Mouse (Mus musculus): Measurements from ENCODE around the gene Ddah1.

Ddah1 gene

DNA sequence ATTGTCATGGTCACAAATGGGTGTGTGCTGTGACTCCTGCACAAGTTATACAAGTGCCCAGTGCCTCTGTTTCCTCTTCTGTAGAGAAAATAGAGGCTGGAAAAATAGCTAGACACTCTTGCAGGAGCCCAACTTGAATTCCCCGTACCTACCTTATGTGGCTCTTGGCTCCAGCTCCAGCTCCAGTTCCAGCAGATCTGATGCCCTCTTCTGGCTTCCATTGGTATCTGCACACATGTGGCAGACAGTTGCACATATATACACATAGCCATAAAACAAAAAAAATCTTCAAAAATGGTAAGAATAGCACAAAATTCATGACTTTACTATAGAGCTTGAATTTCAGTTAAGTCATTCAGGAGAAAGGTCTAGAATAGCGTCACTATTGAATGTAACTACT is 62.5 kb downstream of the Ddah1 start:
- DNase-seq, result no peak

DNA sequence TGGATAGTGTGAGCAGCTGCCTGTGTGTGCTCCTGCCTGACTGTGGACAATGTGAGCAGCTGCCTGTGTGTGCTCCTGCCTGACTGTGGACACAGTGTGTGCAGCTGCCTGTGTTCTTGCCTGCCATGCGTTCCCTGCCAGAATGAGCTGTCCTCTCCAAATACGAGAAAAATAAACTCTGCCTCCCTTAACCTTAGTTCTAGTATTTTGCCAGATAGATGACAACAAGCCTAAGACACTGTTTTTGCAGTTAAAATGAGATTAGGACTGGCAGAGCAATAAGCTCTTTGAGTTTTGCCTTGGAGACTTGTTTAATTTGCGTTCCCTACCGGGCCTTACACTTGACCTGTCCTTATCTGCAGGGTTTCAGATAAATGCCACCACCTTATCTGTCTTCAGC is 63.7 kb downstream of the Ddah1 start:
- DNase-seq, result no peak

GRCm38 (mm10) chr3:145823661-145824060 is 65.2 kb downstream of the Ddah1 start:
- DNase-seq, result no peak

DNA sequence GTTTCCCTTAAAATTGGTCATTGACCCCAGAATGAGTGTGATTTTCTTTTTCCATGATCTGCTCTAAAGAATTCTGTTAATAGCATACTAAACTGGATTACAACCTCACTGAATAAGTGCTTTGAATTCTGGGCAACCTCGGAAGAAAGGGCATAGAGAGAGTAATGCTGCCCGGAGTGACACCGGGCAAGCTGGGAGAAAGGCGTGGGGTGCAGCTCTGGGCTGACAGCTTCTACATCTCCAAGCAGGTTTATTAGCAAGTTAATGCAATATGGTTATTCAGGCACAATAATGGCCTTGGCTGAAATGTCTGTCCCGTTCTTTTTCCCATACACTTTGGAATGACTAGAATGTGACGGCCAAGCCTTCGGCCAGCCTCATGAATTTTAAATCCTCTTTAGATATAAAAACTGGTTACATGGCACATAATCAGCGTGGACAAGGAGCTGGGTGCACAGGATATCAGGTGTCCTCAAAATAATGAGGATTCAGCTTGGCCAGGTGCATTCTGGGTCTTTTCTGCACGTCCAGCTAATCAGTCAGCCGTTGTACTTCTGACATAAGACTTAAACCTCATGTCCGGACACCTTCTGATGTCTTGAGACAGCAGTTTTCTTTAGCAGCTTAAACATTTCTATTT is 67.1 kb downstream of the Ddah1 start:
- DNase-seq, result no peak

- DNase-seq, result no peak
Measured at GRCm38 (mm10) chr3:145827191-145828045, 68.9 kb downstream of the Ddah1 start.

DNA sequence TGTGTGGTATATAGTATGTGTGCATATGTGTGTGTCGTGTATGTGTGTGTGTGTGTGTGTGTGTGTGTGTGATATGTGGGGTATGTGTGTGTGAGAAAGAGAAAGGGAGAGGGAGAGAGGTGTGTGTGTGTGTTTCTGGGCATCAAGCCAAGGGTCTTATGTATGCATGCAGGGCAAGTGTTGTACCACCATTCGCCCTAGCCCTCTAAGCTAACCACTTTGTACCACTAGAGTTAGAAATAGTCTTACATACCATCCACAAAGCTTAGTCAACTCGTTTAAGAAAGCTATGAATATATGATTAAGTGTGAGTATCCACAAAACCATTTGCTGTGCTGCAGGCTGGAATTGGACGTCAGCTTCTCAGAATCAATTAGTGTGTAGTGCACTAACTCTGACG is 70.4 kb downstream of the Ddah1 start:
- DNase-seq, result no peak

DNA sequence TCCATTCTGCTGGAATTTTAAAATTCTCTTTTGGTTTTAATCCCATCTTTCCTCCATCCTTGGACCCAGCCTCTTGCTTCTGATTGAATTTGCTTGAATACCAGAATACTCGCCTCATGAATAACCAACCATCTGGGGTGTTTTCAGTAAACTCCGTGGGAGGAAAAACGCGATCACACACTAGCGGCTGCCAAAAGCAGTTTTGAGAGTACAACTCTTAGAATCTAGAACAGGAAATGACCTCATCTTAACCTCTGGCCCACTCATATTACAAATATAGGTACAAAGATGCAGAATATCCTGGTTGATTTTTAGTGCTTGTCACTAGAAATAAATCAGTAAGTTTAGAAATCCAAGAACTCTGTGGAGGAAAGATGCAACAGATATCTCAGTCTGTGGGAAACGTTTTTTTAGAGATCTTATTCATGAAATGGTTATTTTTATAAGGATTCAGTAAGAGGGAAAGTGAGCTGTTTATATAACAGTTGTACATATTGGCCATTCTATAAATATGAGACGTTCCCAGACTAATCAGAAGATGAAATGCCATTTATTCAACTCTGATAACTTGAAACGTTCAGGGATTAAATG is 75.6 kb downstream of the Ddah1 start:
- no peak for DNase-seq

DNA sequence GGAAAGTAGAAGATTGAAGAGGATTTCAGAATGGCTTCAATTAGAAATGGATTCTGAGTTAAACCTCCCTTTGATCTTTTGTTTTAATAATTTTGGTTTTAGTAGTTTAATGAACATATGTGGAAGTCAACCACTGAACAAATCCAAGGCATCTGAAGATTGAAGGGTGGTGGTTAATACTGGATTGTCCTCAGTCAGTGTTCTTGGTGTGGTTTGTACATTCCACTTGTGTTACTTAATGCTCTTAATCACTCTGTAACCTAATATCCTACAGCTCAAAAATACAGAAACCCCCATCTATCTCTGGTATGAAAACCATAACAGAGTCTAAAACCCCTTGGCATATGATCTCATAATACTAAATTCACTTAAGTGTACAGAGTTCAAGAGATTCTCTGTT is 79.8 kb downstream of the Ddah1 start:
- no peak for DNase-seq

DNA sequence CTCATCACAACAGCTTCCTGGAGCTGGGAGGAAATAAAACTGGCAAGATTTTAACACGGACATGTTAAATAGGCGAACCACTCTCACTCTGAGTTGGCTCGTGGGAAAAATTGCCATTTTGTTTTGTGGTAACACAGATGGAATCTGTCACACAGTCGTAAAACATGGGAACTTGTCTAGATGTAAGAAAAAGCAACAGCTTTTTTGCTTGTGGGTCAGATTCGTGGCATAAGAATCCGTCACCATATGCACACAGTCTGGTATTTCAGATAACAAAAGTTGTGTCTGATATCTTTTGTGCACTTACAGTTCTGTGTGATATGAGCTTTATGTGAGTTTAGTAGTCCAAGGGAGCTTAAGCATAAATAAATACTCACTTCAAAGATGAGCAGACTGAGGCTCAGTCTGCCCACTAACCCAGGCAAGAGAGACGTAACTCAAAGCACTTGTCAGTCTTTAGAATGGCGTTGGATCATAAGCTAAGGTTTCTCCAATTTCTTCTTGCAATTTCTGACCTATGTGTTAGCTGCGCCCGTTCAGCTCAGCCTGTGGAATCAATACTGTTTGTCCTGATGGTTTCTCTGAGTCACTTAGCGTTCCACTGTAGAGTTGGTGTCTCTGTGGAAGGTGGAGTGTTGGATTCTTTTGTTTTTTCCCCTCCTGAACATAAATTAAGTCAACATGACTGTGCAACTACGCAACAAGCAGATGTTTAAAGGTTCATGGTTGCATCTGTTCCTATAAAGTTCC is 83.7 kb downstream of the Ddah1 start:
- no peak for DNase-seq

- no peak for DNase-seq
Measured at GRCm38 (mm10) chr3:145843836-145844235, 85.4 kb downstream of the Ddah1 start.

DNA sequence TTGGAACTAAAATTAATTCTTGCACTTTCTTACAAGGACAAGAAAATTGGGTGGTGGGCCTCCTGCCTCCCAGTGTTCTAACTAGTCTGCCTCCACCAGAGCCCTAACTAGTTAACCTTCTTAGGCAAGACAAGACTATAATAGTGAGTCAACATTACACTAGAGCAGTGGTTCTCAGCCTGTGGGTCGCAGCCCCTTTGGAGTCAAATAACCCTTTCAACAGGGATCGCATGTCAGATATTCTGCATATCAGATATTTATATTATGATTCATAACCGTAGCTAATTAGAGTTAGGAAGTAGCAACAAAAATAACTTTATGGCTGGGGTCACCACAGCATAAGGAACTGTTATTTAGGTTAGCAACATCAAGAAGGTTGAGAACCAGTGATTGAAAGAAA is 86.4 kb downstream of the Ddah1 start:
- no peak for DNase-seq

- DNase-seq, result no peak
Measured at GRCm38 (mm10) chr3:145846255-145846654, 87.8 kb downstream of the Ddah1 start.

- no peak for DNase-seq
Measured at GRCm38 (mm10) chr3:145852041-145852440, 93.6 kb downstream of the Ddah1 start.

- DNase-seq, result no peak
Measured at GRCm38 (mm10) chr3:145852800-145853199, 94.3 kb downstream of the Ddah1 start.

GRCm38 (mm10) chr3:145853713-145854112 is 95.2 kb downstream of the Ddah1 start:
- no peak for DNase-seq

DNA sequence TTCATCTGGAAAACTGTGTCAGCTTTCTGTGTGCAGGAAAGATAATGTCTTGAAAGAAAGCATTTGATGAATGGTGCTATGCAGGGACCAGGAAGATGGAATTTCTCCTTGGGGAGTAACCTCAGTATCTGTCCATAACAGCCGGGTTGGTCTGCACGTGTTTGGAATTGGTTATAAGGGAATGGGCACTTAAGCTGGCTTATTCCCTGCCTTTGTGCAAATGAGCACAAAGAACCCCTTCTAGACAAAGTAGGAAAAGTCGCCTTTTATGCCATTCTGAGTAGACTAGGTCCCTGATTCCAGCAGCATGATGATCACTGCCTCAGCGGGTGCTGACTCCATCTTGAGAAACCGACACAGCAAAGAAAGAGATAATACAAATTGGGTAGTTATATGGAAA is 96.0 kb downstream of the Ddah1 start:
- no peak for DNase-seq

- DNase-seq, result no peak
Measured at GRCm38 (mm10) chr3:145855299-145855698, 96.8 kb downstream of the Ddah1 start.

DNA sequence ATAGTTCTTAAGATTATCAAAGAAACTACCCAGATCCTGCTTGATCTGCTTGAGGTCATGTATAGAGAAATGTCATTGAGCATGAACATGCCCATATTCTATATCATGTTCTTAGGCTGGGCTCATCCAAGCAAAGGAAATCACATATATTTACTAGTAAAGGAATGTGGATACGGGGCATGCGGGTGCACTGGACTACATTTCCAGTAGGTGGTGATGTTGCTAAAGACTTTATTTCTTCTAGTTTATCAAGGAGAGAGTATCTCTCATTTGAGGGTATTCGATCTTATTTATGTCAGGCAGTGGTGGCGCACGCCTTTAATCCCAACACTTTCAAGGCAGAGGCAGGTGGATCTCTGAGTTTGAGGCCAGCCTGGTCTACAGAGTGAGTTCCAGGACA is 99.9 kb downstream of the Ddah1 start:
- DNase-seq, result no peak

DNA sequence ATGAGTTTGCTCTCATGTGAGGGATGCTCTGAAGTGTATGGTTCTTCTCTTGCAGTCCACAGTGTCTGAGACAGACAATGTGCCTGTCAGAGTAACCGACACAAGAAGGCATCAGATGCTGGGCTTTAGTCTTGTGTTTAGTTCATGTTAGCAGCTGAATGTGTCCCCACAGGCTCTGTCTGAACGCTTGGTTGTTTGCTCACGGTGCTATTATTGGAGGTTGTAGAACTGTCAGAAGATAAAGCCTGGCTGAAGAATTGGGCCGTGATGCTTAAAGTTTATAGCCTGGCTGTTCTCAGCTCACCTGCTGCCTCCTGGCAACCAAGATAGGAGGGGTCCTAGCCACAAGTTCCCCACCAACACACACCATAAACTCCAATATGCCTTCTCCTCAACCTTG is 104.0 kb downstream of the Ddah1 start:
- no peak for DNase-seq

DNA sequence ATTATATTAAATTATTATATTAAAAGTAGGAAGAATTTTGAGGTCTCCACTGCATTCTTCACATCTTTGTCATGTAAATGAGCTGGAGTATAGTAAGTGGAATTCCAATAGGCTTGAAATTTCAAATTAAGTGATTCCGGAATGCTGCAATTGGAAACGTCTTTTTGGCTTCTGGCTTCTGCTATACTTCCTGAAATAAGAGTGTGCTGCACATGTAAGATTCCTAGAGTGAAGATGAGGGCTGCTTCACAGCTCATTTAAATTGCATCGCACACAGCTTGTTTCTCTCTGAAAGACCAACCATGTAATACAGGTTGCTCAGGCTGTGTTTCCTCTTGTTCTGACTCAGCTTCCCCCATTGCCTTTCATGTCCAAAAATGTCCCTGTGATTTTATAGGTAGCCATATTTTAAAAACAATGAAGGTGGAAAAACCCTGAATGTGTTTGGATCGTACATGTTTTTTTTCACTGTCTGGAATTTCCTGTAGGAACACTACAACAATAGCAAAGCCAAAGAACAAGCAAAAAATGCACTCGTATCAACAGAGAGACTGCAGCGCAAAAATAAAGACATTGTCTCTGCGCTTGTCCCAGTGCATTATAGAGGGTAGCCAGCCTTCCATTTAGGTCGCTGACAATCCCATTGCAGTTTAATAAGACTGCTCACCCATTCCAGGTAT is 105.7 kb downstream of the Ddah1 start:
- no peak for DNase-seq

GRCm38 (mm10) chr3:145864713-145865233 is 106.3 kb downstream of the Ddah1 start:
- no peak for DNase-seq

GRCm38 (mm10) chr3:145872680-145873079 is 114.2 kb downstream of the Ddah1 start:
- DNase-seq, result no peak

- DNase-seq, result no peak
Measured at GRCm38 (mm10) chr3:145873271-145873670, 114.8 kb downstream of the Ddah1 start.

Measured in cerebellum, adult 9-10 months (tissue).